Mouse (Mus musculus): ENCODE measurements around the gene Wdr46. TPM values are rescaled to one million over a fixed set of nuclear protein-coding genes. Genes with fewer than 3 reads are reported as not detected.
A peak's percentile ranks its signal among the peaks of the same experiment; 100 is the strongest.

The Wdr46 gene
- polyA plus RNA-seq, 1 experiment = 20.5 TPM

GRCm38 (mm10) chr17:33926207-33926932 lies 14.1 kb upstream of the Wdr46 start:
- TF ChIP-seq CTCF (IDR thresholded peaks at IDR 0.05; ENCODE audit: borderline replicate concordance, insufficient read depth, low read length) = peak; percentile 5; the same call in 1 of the 2 replicates
- TF ChIP-seq POLR2A (IDR thresholded peaks at IDR 0.05; ENCODE audit: low read depth, low read length) = no peak
- Histone ChIP-seq H3K4me1 (ENCODE audit: control insufficient read depth, insufficient read depth, low read length) (no peaks in the 10 kb centered on the region), H3K4me3 (ENCODE audit: insufficient read depth, low read length) (no peak overlapping the region), H3K27ac (ENCODE audit: insufficient read depth, low read length) (no peak overlapping the region)

- no peaks in the 10 kb centered on the region for H3K4me1 ChIP-seq (ENCODE audit: control insufficient read depth, insufficient read depth, low read length)
- TF ChIP-seq POLR2A (IDR thresholded peaks at IDR 0.05; ENCODE audit: low read depth, low read length) (no peak), CTCF (IDR thresholded peaks at IDR 0.05; ENCODE audit: borderline replicate concordance, insufficient read depth, low read length) (no peak)
- peak overlapping the region; percentile 77 for H3K4me3 ChIP-seq (ENCODE audit: insufficient read depth, low read length)
- no peak overlapping the region for H3K27ac ChIP-seq (ENCODE audit: insufficient read depth, low read length)
These were observed 12.1 kb upstream of the Wdr46 start for GRCm38 (mm10) chr17:33928251-33928947.

- no peaks in the 10 kb centered on the region for H3K4me1 ChIP-seq (ENCODE audit: control insufficient read depth, insufficient read depth, low read length)
- peak; percentile 50 for TF ChIP-seq POLR2A (IDR thresholded peaks at IDR 0.05; ENCODE audit: low read depth, low read length)
- peak; percentile 8; the same call in 1 of the 2 replicates for TF ChIP-seq CTCF (IDR thresholded peaks at IDR 0.05; ENCODE audit: borderline replicate concordance, insufficient read depth, low read length)
- peak within 1 kb of the TSS; percentile 69 for H3K27ac ChIP-seq (ENCODE audit: insufficient read depth, low read length)
- peak within 1 kb of the TSS; percentile 77 for H3K4me3 ChIP-seq (ENCODE audit: insufficient read depth, low read length)
These were observed 10.8 kb upstream of the Wdr46 start, which contains the start of gene Rgl2 for GRCm38 (mm10) chr17:33929371-33930279. Gene Rgl2 (plus strand): TSS chr17:33929543.

GRCm38 (mm10) chr17:33930280-33931158 lies 9.9 kb upstream of the Wdr46 start:
- Histone ChIP-seq H3K27ac (ENCODE audit: insufficient read depth, low read length) (0 out of 2 replicates have a peak overlapping the region, but pooled peaks have one; percentile 36), H3K4me3 (ENCODE audit: insufficient read depth, low read length) (peak overlapping the region; percentile 77)
- no peak for TF ChIP-seq CTCF (IDR thresholded peaks at IDR 0.05; ENCODE audit: borderline replicate concordance, insufficient read depth, low read length)
- TF ChIP-seq POLR2A (IDR thresholded peaks at IDR 0.05; ENCODE audit: low read depth, low read length) = 0 out of 2 replicates have a peak, but pooled peaks have one; percentile 5

GRCm38 (mm10) chr17:33931159-33931866 lies 9.1 kb upstream of the Wdr46 start:
- TF ChIP-seq CTCF (IDR thresholded peaks at IDR 0.05; ENCODE audit: borderline replicate concordance, insufficient read depth, low read length) = no peak
- TF ChIP-seq POLR2A (IDR thresholded peaks at IDR 0.05; ENCODE audit: low read depth, low read length) = no peak
- H3K27ac ChIP-seq (ENCODE audit: insufficient read depth, low read length) = no peak overlapping the region
- H3K4me1 ChIP-seq (ENCODE audit: control insufficient read depth, insufficient read depth, low read length) = no peaks in the 10 kb centered on the region
- H3K4me3 ChIP-seq (ENCODE audit: insufficient read depth, low read length) = peak overlapping the region; percentile 77

More at GRCm38 (mm10) chr17:33930280-33931158, 9.9 kb upstream of the Wdr46 start:
- no peaks in the 10 kb centered on the region for H3K4me1 ChIP-seq (ENCODE audit: control insufficient read depth, insufficient read depth, low read length)

GRCm38 (mm10) chr17:33931947-33932346 lies 8.5 kb upstream of the Wdr46 start:
- Histone ChIP-seq H3K4me1 (ENCODE audit: control insufficient read depth, insufficient read depth, low read length) (no peaks in the 10 kb centered on the region), H3K27ac (ENCODE audit: insufficient read depth, low read length) (no peak overlapping the region), H3K4me3 (ENCODE audit: insufficient read depth, low read length) (no peak overlapping the region)
- no peak for TF ChIP-seq POLR2A (IDR thresholded peaks at IDR 0.05; ENCODE audit: low read depth, low read length)

- H3K27ac ChIP-seq (ENCODE audit: insufficient read depth, low read length) = no peak overlapping the region
- no peak for TF ChIP-seq CTCF (IDR thresholded peaks at IDR 0.05; ENCODE audit: borderline replicate concordance, insufficient read depth, low read length)
- TF ChIP-seq POLR2A (IDR thresholded peaks at IDR 0.05; ENCODE audit: low read depth, low read length) = no peak
- no peak overlapping the region for H3K4me3 ChIP-seq (ENCODE audit: insufficient read depth, low read length)
- H3K4me1 ChIP-seq (ENCODE audit: control insufficient read depth, insufficient read depth, low read length) = no peaks in the 10 kb centered on the region
These were observed 8.0 kb upstream of the Wdr46 start for GRCm38 (mm10) chr17:33932448-33932847.

GRCm38 (mm10) chr17:33932970-33933369 lies 7.5 kb upstream of the Wdr46 start:
- no peaks in the 10 kb centered on the region for H3K4me1 ChIP-seq (ENCODE audit: control insufficient read depth, insufficient read depth, low read length)
- TF ChIP-seq POLR2A (IDR thresholded peaks at IDR 0.05; ENCODE audit: low read depth, low read length) = no peak
- TF ChIP-seq CTCF (IDR thresholded peaks at IDR 0.05; ENCODE audit: borderline replicate concordance, insufficient read depth, low read length) = no peak
- no peak overlapping the region for H3K27ac ChIP-seq (ENCODE audit: insufficient read depth, low read length)
- no peak overlapping the region for H3K4me3 ChIP-seq (ENCODE audit: insufficient read depth, low read length)

Measured in embryonic fibroblast, embryonic 13.5 days (primary cell).